Mouse (Mus musculus) neutrophil, adult 5-6 weeks (primary cell): ENCODE measurements at regions not wholly inside any gene's neighbourhood (a gene's known extent, or its start where the extent isn't known, plus 50 kb on each side); places are given as distances from the start of the nearest gene placed in this dataset.

ENCODE experiments used
- ATAC-seq: fragments of 151-379, 151-347 bp; 2 replicates; pipeline ENCODE4 v1.8.0; 2017; ENCODE audit warnings: mild to moderate bottlenecking, moderate TSS enrichment; ENCODE audit not compliant: insufficient number of reproducible peaks, poor library complexity, low FRiP score, severe bottlenecking; ENCODE audit errors: extremely low read depth

- no peak for ATAC-seq
Measured at GRCm38 (mm10) chr8:127856351-127857135, 501.9 kb upstream of the Nrp1 start.

DNA sequence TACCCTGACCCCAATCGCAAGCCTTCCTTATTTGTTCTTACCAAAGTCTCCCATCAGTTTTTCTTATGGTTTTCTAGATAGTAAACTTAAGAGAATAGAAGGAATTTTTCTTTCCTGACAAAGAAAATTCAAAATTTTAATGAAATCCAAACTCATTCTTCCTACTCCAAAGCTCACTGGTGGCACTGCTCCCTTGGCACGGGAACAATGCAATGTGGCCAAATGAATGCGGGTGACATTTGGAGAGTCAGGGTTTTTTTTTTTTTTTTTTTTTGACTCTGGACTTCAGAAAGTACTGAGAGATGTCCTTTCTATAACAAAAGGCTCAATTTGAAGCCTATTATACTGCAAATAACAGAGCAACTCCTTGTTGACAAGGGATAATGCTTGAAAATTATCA lies 499.4 kb upstream of the Nrp1 start:
- no peak for ATAC-seq

- ATAC-seq, result no peak
Measured at GRCm38 (mm10) chr8:127860376-127860775, 498.0 kb upstream of the Nrp1 start.

DNA sequence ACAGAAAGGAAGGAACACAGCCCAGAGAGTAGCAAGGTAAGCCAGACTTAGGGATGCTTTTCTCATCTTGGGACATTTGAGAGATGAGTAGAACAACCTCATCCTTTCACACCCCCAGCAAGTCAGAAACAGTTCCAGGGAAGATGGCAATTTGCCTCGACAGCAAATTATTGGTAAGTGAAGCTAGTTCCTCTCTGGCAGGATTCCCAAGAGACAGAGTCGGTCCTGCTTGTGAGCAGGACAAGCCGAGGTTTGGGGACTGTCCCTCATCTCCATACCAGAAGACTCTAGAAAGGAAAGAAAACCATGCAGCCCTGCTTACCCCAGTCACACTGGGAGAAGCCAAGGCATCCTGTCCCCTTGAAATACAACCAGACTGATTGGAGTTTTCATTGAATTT lies 497.5 kb upstream of the Nrp1 start:
- no peak for ATAC-seq

DNA sequence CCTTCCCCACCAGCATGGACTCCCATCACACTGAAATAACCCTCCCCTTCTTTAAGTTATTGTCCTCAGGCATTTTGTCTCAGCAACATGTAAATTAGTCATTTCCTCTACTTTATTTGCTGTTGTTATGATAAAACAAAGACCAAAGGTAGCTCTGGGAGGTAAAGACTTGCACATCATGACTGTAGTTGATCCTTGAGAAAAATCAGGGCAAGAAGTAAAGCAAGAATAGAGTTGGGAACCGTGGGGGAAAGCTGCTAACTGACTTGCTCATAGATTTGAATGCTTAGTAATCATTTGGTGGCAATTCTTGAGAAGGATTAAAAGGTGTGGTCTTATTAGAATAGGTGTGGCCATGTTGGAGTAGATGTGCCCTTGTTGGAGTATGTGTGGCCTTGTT lies 473.8 kb upstream of the Nrp1 start:
- no peak for ATAC-seq

- ATAC-seq, result no peak
Measured at GRCm38 (mm10) chr8:127885211-127885610, 473.2 kb upstream of the Nrp1 start.

DNA sequence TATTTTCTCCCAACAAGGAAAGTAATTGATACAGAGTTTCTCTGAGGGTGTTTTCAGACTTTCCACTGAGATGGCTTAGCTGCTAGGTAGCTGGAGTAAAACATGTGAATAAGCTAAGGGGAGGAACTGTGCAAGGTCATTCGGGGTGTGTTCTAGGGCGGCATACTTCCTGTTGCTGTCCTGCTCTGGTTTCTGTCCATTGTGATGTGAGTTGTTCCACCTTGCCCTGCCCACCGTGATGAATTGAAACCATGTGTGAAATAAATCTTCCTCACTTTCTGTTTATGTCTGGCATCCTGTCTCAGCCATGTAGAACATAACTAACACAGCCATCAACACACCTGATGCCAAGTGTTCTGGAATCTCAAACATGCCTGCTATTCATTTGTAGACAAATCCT lies 472.6 kb upstream of the Nrp1 start:
- ATAC-seq, result no peak

DNA sequence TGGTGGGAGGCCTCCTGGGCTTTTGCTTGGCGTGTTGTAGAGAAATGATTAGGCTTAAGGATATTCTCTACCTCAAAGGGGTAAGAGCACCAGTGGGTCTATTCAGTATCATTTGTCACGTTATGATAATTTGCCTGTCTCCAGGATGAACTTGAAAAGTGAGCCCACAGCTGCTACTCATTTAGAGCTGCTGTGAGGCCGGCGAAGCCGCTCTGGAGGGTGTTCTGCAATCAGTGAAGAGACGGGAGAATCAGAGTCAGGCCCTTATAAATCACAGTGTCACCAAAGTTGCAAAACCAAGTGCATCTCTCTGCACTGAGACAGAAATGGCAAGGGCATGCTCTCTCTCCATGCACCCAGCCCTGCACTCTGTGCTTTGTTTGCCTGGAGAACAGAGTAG lies 467.7 kb upstream of the Nrp1 start:
- no peak for ATAC-seq

DNA sequence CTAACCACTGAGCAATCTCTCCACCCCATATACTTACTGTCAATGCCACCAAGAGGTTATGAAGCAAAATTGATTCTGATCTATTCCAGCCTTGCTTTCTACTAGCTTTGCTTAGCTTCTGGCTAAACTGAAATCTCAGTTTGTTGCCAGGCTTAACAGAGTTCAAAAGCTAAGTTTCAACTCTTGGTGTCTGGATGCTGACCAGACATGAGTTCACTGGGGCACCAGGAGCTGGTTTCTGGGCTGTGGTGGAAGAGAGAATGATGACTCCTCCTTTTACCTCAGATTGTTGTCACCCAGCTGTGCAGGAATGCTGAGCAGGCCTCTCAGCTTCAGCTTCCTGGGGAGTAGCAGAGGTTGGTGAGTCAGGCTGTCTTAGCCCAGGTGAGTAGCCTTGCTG lies 464.1 kb upstream of the Nrp1 start:
- ATAC-seq, result no peak

GRCm38 (mm10) chr8:127908436-127908835 lies 450.0 kb upstream of the Nrp1 start:
- no peak for ATAC-seq

- peak; percentile 48; the same call in 1 of the 2 replicates for ATAC-seq
Measured at GRCm38 (mm10) chr8:127909580-127909979, 448.8 kb upstream of the Nrp1 start.

DNA sequence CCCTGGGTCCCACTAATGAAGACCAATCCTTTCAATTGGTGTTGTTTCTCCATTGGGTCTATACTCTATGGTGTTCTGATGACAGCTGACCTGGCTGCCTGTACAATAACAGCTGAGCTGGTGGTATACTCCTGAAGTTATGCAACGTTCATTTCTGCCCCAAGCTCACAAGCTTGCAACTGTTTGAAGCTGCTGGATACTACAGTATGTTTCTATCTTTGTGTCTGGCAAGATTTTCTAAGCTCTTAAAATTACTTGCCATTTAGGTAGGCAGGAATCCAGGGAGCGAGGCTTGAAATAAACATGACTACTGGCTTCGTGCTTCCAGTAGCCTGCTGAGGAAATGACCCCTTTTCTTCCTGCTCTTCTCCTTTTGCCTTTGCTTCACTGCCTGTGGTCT lies 444.3 kb upstream of the Nrp1 start:
- ATAC-seq, result no peak

- ATAC-seq, result no peak
Measured at GRCm38 (mm10) chr8:127914914-127915313, 443.5 kb upstream of the Nrp1 start.

GRCm38 (mm10) chr8:127915591-127916028 lies 442.8 kb upstream of the Nrp1 start:
- ATAC-seq, result no peak

DNA sequence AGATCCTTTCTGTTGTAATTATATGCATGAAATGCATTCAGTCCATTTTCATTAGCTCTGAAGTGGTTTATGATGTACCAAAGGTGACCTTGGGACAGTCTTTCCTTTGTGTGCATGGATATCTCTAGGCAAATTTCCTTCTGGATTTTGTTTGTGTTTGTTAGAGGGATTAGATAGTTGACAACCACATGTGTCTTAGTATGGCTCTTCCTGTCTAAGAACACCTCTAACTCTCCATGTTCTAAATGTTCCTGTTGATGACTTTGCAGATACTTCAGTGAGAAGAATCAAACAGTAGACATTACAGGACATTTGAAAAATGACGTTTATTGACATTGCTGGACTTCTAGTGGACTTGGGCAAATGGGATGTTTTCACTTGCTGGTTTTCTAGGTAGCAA lies 436.5 kb upstream of the Nrp1 start:
- ATAC-seq, result no peak

DNA sequence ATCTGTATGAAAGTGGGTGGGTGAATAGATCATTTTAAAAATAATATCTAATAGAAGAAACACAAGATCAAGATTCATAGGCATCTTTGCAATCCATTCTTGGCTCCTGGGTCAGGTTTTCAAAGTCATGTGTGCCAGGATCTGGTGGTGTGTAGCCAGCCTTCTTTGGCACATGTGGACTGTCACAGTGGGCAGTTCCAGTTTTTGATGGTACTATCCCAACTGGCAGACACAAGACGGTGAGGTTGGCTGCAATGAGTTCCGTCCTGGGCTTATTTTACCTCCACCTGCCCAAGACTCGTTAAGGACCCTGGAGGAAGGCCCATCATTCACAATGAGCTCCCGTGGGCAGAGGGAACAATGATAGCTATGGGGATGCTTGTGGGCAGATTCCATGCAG lies 435.1 kb upstream of the Nrp1 start:
- no peak for ATAC-seq

GRCm38 (mm10) chr8:127932276-127932675 lies 426.1 kb upstream of the Nrp1 start:
- no peak for ATAC-seq

DNA sequence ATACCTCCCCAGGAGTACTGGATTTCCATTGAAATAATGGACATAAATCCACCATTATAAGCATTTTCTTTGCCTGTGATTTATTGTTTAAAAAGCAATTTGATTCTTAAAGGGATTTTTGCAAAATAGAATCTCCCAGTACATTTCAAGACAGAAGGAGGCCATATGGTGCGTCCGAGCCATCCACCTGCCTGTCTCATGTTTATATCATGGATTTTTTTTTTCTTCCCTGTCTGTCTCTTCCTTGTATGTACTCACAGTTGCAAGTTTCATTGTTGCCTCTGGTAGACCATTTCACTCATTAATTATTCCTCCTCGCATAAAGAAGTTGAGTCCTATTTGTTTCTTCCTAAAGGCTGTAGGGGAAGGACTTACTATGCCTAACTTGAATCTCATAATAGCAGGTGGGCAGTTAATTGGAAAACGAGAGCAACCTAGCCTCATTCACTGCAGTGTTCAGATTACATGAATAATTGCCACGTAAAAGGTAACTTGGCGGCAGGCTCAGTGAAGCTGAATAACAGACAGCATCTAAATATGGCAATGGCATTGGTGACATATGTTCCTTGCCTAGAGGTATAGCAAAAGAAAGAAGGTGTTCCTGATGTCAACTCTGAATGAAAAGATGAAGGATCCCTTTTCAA lies 421.5 kb upstream of the Nrp1 start:
- ATAC-seq, result no peak

GRCm38 (mm10) chr8:127939284-127939985 lies 419.0 kb upstream of the Nrp1 start:
- no peak for ATAC-seq

GRCm38 (mm10) chr8:127939986-127940359 lies 418.4 kb upstream of the Nrp1 start:
- no peak for ATAC-seq
